ENCODE assay signal across 15 mouse cellular contexts in the genomic region with DNA sequence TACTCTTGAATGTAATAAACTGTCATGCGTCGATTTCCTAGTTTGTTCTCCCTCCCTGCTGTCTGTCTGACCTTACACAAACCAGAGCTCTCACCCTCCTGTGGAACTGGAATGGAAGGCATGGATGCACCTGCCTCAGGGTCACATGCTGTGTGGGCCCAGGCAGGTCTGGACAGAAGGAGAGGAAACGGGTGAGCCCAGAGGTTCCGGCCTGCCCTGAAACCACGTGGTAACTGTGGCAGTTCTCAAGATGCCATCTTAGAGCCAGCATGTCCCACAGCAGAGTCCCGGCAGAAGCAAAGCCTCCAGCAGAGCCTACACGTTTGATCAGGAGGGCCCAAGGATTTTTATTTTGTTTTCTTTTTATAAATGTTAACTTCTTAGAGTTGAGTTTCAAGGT.
"Had no signal": no experiment of that assay in that cellular context is flagged by ENCODE, and none has a peak within 500 bp of the region (broad histone marks: within the 10 kb centered on the region; RNA-seq: fewer than 3 reads in every experiment).

No protein-coding gene starts in this region.

- ATAC-seq: midbrain, embryonic 13.5 days; midbrain, embryonic 15.5 days had no signal

- H3K9me3 ChIP-seq: liver, embryonic 15.5 days; megakaryocyte, embryonic 14.5 days; midbrain, embryonic 13.5 days; midbrain, embryonic 15.5 days; neural tube, embryonic 12.5 days had no signal

- H3K4me2 ChIP-seq: liver, embryonic 15.5 days; lung, embryonic 14.5 days; midbrain, embryonic 11.5 days; midbrain, embryonic 13.5 days; midbrain, embryonic 15.5 days; neural tube, embryonic 12.5 days had no signal

- DNase-seq: lung, adult 18-20 months; lung, embryonic 14.5 days; lung, postnatal 10 days; lung, postnatal 4 days; right cerebral cortex, postnatal 14 days; spleen, adult 18-20 months; thymus, adult 18-20 months; thymus, postnatal 25 days; thymus, postnatal 4 days had no signal

- H3K27me3 ChIP-seq: megakaryocyte, embryonic 14.5 days had no signal

- H3K4me3 ChIP-seq: liver, embryonic 15.5 days; megakaryocyte, embryonic 14.5 days; midbrain, embryonic 13.5 days; midbrain, embryonic 15.5 days; neural tube, embryonic 12.5 days had no signal

- H3K27ac ChIP-seq: liver, embryonic 15.5 days; midbrain, embryonic 13.5 days; midbrain, embryonic 15.5 days; neural tube, embryonic 12.5 days had no signal

- H3K9ac ChIP-seq: liver, embryonic 15.5 days; lung, embryonic 14.5 days; midbrain, embryonic 13.5 days; midbrain, embryonic 15.5 days; neural tube, embryonic 12.5 days had no signal
